Mouse (Mus musculus) MEL (cell line): ENCODE measurements around the gene Coa6. TPM values are rescaled to one million over a fixed set of nuclear protein-coding genes. Genes with fewer than 3 reads are reported as not detected.

Experiments used
- DNase-seq: peaks from one replicate; pipeline ENCODE4 v3.0.0; 2011; ENCODE audit warnings: low read depth, low spot score
- H3K27ac ChIP-seq: 2 replicates; pipeline ENCODE4 v1.5.1; 2012; ENCODE audit warnings: low read depth, mild to moderate bottlenecking, control low read depth, low read length, moderate library complexity; ENCODE audit not compliant: control insufficient read depth
- H3K27me3 ChIP-seq, 2 experiments: fragments of 150-350 bp in 1 of 2; sonication (generic) in 1 of 2; 2 replicates each; pipeline ENCODE4 v1.6.1; 2012; ENCODE audit warnings: low read length in 2 of 2, mild to moderate bottlenecking in 2 of 2, improper control_type of control experiment in 1 of 2, moderate library complexity in 1 of 2; ENCODE audit not compliant: insufficient read depth in 2 of 2, control insufficient read depth in 1 of 2
- H3K36me3 ChIP-seq, 2 experiments: 2 replicates each; pipeline ENCODE4 v1.6.1; 2012 to 2014; ENCODE audit warnings: low read length in 2 of 2, improper control_type of control experiment in 1 of 2, inconsistent platforms in 1 of 2, mild to moderate bottlenecking in 1 of 2; ENCODE audit not compliant: insufficient read depth in 2 of 2, control insufficient read depth in 1 of 2
- H3K4me1 ChIP-seq, 2 experiments: fragments of 150-350 bp in 1 of 2; sonication (generic) in 1 of 2; 2 replicates each; pipeline ENCODE4 v1.6.1; 2012; ENCODE audit warnings: low read length in 2 of 2, improper control_type of control experiment in 1 of 2, mild to moderate bottlenecking in 1 of 2; ENCODE audit not compliant: insufficient read depth in 2 of 2, control insufficient read depth in 1 of 2
- H3K4me3 ChIP-seq, 2 experiments: fragments of 150-350 bp in 1 of 2; sonication (generic) in 1 of 2; 2 replicates each; pipeline ENCODE4 v1.5.1; 2012; ENCODE audit warnings: low read depth in 2 of 2, low read length in 2 of 2, mild to moderate bottlenecking in 2 of 2, moderate library complexity in 2 of 2, control low read depth in 1 of 2, improper control_type of control experiment in 1 of 2; ENCODE audit not compliant: control insufficient read depth in 1 of 2, insufficient read depth in 1 of 2
- H3K79me2 ChIP-seq: 2 replicates; pipeline ENCODE4 v1.6.1; 2012; ENCODE audit warnings: mild to moderate bottlenecking, low read length, moderate library complexity; ENCODE audit not compliant: control insufficient read depth, poor library complexity, insufficient read depth
- H3K9ac ChIP-seq: 2 replicates; pipeline ENCODE4 v1.6.1; 2012; ENCODE audit warnings: low read depth, mild to moderate bottlenecking, control low read depth, low read length, moderate library complexity; ENCODE audit not compliant: control insufficient read depth, poor library complexity, severe bottlenecking
- H3K9me3 ChIP-seq: fragments of 150-350 bp; sonication (generic); replicated peaks from 2 replicates; pipeline ENCODE4 v1.6.1; 2012; ENCODE audit warnings: mild to moderate bottlenecking, low read length, improper control_type of control experiment, moderate library complexity; ENCODE audit not compliant: insufficient read depth
- CHD1 ChIP-seq: IDR thresholded peaks from 2 replicates; pipeline ENCODE4 v1.6.1; 2012; ENCODE audit warnings: low read depth, mild to moderate bottlenecking, inconsistent platforms, low read length, improper control_type of control experiment
- CTCF ChIP-seq, 3 experiments: IDR thresholded peaks in 2 of 3; conservative IDR thresholded peaks in 1 of 3; 2 replicates each; pipeline ENCODE4 v1.5.1; 2011 to 2012; ENCODE audit warnings: low read length in 3 of 3, low read depth in 2 of 3, mild to moderate bottlenecking in 2 of 3, improper control_type of control experiment in 1 of 3, inconsistent platforms in 1 of 3, mixed read lengths in 1 of 3, moderate library complexity in 1 of 3; ENCODE audit not compliant: control insufficient read depth in 1 of 3, insufficient read depth in 1 of 3, poor library complexity in 1 of 3, severe bottlenecking in 1 of 3
- E2F4 ChIP-seq: IDR thresholded peaks from 2 replicates; pipeline ENCODE4 v1.6.1; 2011; ENCODE audit warnings: low read depth, low read length, improper control_type of control experiment, borderline replicate concordance
- ELF1 ChIP-seq: IDR thresholded peaks from 2 replicates; pipeline ENCODE4 v1.6.1; 2014; ENCODE audit warnings: low read depth, mild to moderate bottlenecking, inconsistent platforms, low read length, improper control_type of control experiment, moderate library complexity
- EP300 ChIP-seq, 2 experiments: IDR thresholded peaks; 2 replicates each; pipeline ENCODE4 v1.6.1; 2011; ENCODE audit warnings: improper control_type of control experiment in 2 of 2, low read length in 2 of 2, low read depth in 1 of 2, mild to moderate bottlenecking in 1 of 2
- GABPA ChIP-seq: IDR thresholded peaks from 2 replicates; pipeline ENCODE4 v1.6.1; 2012; ENCODE audit warnings: low read depth, mild to moderate bottlenecking, inconsistent platforms, low read length, improper control_type of control experiment, moderate library complexity
- HCFC1 ChIP-seq: IDR thresholded peaks from 2 replicates; pipeline ENCODE4 v1.6.1; 2012; ENCODE audit warnings: low read depth, mild to moderate bottlenecking, inconsistent platforms, low read length, improper control_type of control experiment, moderate library complexity
- KAT2A ChIP-seq: conservative IDR thresholded peaks from 2 replicates; pipeline ENCODE4 v1.6.1; 2012; ENCODE audit warnings: low read depth, low read length, improper control_type of control experiment, inconsistent platforms
- MXI1 ChIP-seq: IDR thresholded peaks from 2 replicates; pipeline ENCODE4 v1.6.1; 2011; ENCODE audit warnings: mild to moderate bottlenecking, low read depth, low read length, improper control_type of control experiment
- MYC ChIP-seq: IDR thresholded peaks from 2 replicates; pipeline ENCODE4 v1.6.1; 2011; ENCODE audit warnings: low read depth, mild to moderate bottlenecking, low read length, improper control_type of control experiment, moderate library complexity
- NRF1 ChIP-seq: IDR thresholded peaks from 2 replicates; pipeline ENCODE4 v1.6.1; 2014; ENCODE audit warnings: low read depth, mild to moderate bottlenecking, inconsistent platforms, low read length, improper control_type of control experiment, moderate library complexity; ENCODE audit not compliant: poor library complexity, insufficient read depth, severe bottlenecking
- POLR2A ChIP-seq, 2 experiments: IDR thresholded peaks; 2 replicates each; pipeline ENCODE4 v1.6.1; 2011 to 2012; ENCODE audit warnings: low read length in 2 of 2, mild to moderate bottlenecking in 2 of 2, control low read depth in 1 of 2, improper control_type of control experiment in 1 of 2, low read depth in 1 of 2, moderate library complexity in 1 of 2; ENCODE audit not compliant: control insufficient read depth in 1 of 2, insufficient read depth in 1 of 2, poor library complexity in 1 of 2
- RAD21 ChIP-seq: IDR thresholded peaks from 2 replicates; pipeline ENCODE4 v1.6.1; 2011; ENCODE audit warnings: mild to moderate bottlenecking, low read depth, low read length, improper control_type of control experiment
- SMC3 ChIP-seq: IDR thresholded peaks from 2 replicates; pipeline ENCODE4 v1.6.1; 2011; ENCODE audit warnings: low read depth, low read length, improper control_type of control experiment
- TCF12 ChIP-seq: IDR thresholded peaks from 2 replicates; pipeline ENCODE4 v1.6.1; 2014; ENCODE audit warnings: low read depth, mild to moderate bottlenecking, inconsistent platforms, low read length, improper control_type of control experiment, moderate library complexity
- USF1 ChIP-seq: IDR thresholded peaks from 2 replicates; pipeline ENCODE4 v1.6.1; 2014; ENCODE audit warnings: low read depth, mild to moderate bottlenecking, inconsistent platforms, low read length, improper control_type of control experiment, moderate library complexity
- ZKSCAN1 ChIP-seq: IDR thresholded peaks from 2 replicates; pipeline ENCODE4 v1.6.1; 2012; ENCODE audit warnings: low read depth, mild to moderate bottlenecking, inconsistent platforms, low read length, improper control_type of control experiment, moderate library complexity
- ZNF384 ChIP-seq: IDR thresholded peaks from 2 replicates; pipeline ENCODE4 v1.6.1; 2012; ENCODE audit warnings: low read depth, mild to moderate bottlenecking, inconsistent platforms, low read length, improper control_type of control experiment
- polyA plus RNA-seq, 2 experiments: library from polyadenylated mRNA; stranded (reverse) in 1 of 2; unstranded in 1 of 2; fragments of >175 nt in 1 of 2; fragments of >200 nt in 1 of 2; gene quantifications; 2 replicates each; pipeline versions ENCODE4 v1.2.1 to v1.2.4; 2012; ENCODE audit warnings: low replicate concordance in 2 of 2, low read depth in 1 of 2; ENCODE audit not compliant: insufficient read length in 2 of 2, insufficient read depth in 1 of 2, missing spikeins in 1 of 2
- total RNA-seq: library from RNA; depleted of rRNA; stranded (reverse); fragments of 300-350 nt; gene quantifications from 2 replicates; pipeline ENCODE4 v1.2.3, GENCODE M21; 2012

Coa6 gene
- total and polyA plus RNA-seq, 3 experiments: 31.1 to 42.6 TPM; not detected in 1

GRCm38 (mm10) chr8:126455383-126455782 is 33.1 kb downstream of the Coa6 start:
- DNase-seq: peak; percentile 37
- Histone ChIP-seq H3K27ac (no peak overlapping the region), H3K27me3 (no peaks in the 10 kb centered on the region), H3K79me2 (no peaks in the 10 kb centered on the region), H3K36me3 (no peaks in the 10 kb centered on the region), H3K4me3 (no peak overlapping the region), H3K4me1 (no peaks in the 10 kb centered on the region), H3K9me3 (no peaks in the 10 kb centered on the region), H3K9ac (no peak overlapping the region)
- TF ChIP-seq KAT2A: no peak
- peak; percentile 87 for TF ChIP-seq ZNF384

GRCm38 (mm10) chr8:126460274-126460673 is 38.0 kb downstream of the Coa6 start:
- no peaks in the 10 kb centered on the region for H3K27me3 ChIP-seq
- no peak overlapping the region for H3K9ac ChIP-seq
- peak; percentile 43 for TF ChIP-seq SMC3
- peak; percentile 54 to 81 (median 60) for TF ChIP-seq CTCF (IDR thresholded peaks at IDR 0.05 in 2 of 3, conservative IDR thresholded peaks at IDR 0.05 in 1 of 3; ENCODE audit: control insufficient read depth in 1 of 3, insufficient read depth in 1 of 3, low read depth in 2 of 3, low read length in 3 of 3, poor library complexity in 1 of 3, severe bottlenecking in 1 of 3)
- no peak for TF ChIP-seq ZKSCAN1
- no peak for TF ChIP-seq CHD1
- no peak for TF ChIP-seq TCF12
- no peak for TF ChIP-seq HCFC1
- DNase-seq: peak; percentile 28
- no peak overlapping the region for H3K27ac ChIP-seq
- H3K36me3 ChIP-seq: no peaks in the 10 kb centered on the region
- H3K79me2 ChIP-seq: no peaks in the 10 kb centered on the region
- H3K4me1 ChIP-seq: no peaks in the 10 kb centered on the region
- H3K4me3 ChIP-seq: no peak overlapping the region
- no peaks in the 10 kb centered on the region for H3K9me3 ChIP-seq

GRCm38 (mm10) chr8:126461735-126462134 is 39.4 kb downstream of the Coa6 start:
- H3K36me3 ChIP-seq: no peaks in the 10 kb centered on the region
- H3K27ac ChIP-seq: no peak overlapping the region
- no peaks in the 10 kb centered on the region for H3K4me1 ChIP-seq
- no peaks in the 10 kb centered on the region for H3K79me2 ChIP-seq
- H3K9ac ChIP-seq: no peak overlapping the region
- TF ChIP-seq NRF1 (no peak), EP300 (IDR thresholded peaks at IDR 0.05; ENCODE audit: low read depth in 1 of 2, low read length in 2 of 2) (no peak), CTCF (IDR thresholded peaks at IDR 0.05 in 2 of 3, conservative IDR thresholded peaks at IDR 0.05 in 1 of 3; ENCODE audit: control insufficient read depth in 1 of 3, insufficient read depth in 1 of 3, low read depth in 2 of 3, low read length in 3 of 3, poor library complexity in 1 of 3, severe bottlenecking in 1 of 3) (no peak), E2F4 (no peak), RAD21 (no peak), POLR2A (IDR thresholded peaks at IDR 0.05; ENCODE audit: control insufficient read depth in 1 of 2, insufficient read depth in 1 of 2, low read depth in 1 of 2, low read length in 2 of 2, poor library complexity in 1 of 2) (no peak), MXI1 (no peak), CHD1 (no peak), GABPA (no peak), ELF1 (no peak), USF1 (no peak), MYC (no peak)
- no peaks in the 10 kb centered on the region for H3K27me3 ChIP-seq
- H3K4me3 ChIP-seq: no peak overlapping the region
- no peaks in the 10 kb centered on the region for H3K9me3 ChIP-seq
- DNase-seq: no peak
